Mouse (Mus musculus): Measurements from ENCODE around the gene Zbtb4.

DNA sequence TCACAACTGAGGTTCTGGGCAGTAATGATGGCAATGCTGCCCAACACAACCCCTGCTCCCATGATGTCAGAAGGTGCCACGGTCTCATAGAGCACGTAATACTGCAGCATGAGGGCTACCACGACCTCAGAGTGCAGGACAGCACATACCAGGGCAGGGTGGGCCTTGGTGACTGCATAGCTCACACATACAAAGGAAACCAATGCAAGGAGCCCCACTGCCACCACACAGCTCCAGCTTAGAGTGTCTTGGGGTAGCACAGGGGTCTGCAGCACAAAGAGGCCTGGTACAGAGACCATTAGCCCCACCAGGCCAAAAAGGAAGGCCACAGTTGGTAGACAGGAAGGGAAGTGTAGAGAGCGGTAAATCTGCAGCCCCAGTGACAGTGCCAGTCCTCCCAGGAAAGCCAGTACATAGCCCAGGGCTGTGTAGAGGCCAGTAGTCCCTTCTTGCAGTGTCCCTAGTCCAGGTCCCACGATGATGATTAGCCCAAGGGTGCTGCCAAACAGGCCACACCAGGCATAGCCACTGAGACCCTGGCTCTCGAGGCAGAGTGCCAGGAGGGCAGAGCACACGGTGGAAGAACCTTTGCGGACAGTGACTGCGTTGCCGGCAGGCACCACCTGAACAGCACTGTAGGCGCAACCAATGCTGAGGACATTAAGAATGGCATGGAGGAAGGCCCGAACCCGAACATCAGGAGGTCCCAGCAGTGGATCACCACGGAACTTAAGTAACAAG is 5.4 kb upstream of the Zbtb4 start:
- no peak for TF ChIP-seq CTCF (IDR thresholded peaks at IDR 0.05; ENCODE audit: borderline replicate concordance, control insufficient read depth, extremely low read depth, insufficient read depth, low read length, poor library complexity)
- TF ChIP-seq POLR2A (IDR thresholded peaks at IDR 0.05; ENCODE audit: control insufficient read depth, extremely low read depth, insufficient read depth, low read length, poor library complexity) = no peak

All from thymus, adult 2 months (tissue).